Mouse (Mus musculus) ovary, postnatal 36 days (tissue): ENCODE measurements around the gene Cchcr1.

Experiments used
- DNase-seq: peaks from one replicate; pipeline ENCODE4 v3.0.0; 2022; ENCODE audit warnings: low spot score, mixed read lengths

Gene Cchcr1

DNA sequence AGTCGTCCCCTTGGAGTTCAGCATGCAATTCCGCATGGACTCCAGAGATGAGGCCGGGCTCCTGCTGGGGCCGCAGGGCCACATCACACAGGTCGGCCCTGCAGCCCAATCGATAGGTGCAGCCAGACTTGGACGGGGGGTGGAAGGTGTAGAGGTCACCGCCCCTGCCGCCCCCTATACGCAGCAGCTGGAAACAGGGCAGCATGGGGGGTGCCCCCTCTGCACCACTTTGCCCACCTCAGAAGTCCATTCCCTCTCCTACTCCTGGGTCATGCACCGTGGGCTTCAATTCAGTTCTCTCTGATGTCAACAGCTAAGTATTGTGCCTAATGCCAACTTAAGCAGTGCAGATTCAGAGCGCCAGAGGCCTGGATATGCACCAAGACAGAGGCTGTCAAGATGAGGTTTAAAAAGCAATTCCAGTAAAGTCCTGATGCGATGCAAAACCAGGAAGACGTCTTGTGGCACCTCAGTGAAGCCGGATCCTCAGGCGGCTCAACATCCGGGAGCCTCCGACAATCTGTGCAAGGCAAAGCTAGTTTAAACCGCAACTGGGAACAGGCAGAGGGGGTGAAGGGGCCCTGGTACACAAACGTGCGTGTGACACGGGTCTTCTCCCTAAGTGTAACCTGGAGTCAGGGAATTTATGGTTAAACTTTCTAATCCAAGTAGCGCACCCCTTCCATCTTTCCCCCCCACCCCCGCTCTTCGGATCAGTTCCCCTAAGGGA lies 824 bp upstream of the Cchcr1 start:
- no peak for DNase-seq

DNA sequence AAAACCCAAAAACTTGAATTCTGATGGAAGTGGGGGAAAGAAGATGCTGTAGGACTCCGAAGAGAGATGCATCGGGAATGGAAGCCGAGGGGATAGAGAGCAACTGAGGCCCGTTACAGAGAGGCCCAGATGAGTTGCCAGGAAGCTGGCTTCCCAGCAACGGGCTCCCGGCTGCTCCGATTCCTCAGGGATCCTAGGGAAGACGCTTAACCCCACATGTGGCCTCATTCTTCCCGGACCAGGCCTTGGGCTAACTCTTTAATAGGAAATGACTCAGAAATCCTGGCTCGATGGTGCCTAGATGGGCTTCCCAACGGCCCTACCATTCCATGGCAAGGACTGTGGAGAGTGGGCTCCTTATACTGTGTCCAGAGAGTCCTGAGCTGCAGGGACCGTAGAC lies 626 bp downstream of the Cchcr1 start:
- no peak for DNase-seq

DNA sequence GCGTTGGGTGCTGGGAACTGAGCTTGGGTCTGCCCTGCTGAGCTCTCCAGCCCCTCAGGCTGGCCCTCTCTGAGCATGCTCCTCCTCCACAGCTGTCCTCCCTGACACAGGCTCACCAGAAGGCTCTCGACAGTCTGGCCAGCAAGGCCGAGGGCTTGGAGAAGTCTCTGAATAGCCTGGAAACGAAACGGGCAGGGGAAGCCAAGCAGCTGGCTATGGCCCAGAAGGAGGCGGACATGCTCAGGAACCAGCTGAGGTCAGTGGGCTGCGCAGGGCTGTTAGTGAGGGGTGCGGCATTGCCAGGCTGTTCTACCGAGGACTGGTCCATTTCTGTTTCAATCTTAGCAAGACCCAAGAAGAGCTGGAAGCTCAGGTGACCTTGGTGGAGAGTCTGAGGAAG lies 7.5 kb downstream of the Cchcr1 start:
- DNase-seq = no peak

DNA sequence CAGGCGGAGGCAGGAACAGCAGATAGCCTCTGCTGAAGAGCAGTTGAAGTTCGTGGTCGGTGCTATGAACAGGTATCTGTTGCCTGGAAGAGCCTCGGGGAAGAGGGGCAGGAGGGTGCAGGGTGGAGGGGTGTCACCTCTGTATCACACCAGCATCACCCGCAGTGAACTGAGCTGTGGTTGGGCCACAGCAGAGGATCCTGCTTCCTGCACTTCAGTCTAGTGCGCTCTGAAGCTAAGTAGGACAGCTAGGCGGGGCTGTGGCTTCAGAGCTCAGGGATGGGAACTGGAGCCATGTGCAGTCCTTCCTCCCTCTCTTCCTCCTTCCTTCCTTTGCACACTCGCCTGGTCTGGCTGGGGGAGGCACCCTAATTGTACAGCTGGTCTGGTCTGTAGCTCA lies 9.7 kb downstream of the Cchcr1 start:
- no peak for DNase-seq

DNA sequence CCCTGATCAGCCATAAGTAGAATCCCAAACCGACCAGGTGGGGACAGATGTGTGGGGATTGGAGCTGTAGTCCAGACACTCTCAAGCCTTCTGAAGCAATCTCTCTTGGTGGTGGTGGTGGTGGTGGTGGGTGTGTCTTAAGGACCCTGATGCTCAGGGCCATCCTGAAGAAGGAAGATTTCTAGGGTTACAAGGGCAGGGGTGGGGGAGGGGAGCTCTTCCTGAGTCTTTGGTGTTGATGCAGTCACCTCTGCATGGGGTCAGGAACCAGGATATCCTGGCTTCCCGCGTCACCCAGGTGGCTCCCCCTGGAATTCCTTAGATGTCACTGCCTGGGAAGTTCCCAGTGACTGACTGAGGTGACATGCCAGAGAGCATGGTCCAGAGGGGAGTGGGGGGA lies 15.5 kb downstream of the Cchcr1 start:
- DNase-seq = no peak

DNA sequence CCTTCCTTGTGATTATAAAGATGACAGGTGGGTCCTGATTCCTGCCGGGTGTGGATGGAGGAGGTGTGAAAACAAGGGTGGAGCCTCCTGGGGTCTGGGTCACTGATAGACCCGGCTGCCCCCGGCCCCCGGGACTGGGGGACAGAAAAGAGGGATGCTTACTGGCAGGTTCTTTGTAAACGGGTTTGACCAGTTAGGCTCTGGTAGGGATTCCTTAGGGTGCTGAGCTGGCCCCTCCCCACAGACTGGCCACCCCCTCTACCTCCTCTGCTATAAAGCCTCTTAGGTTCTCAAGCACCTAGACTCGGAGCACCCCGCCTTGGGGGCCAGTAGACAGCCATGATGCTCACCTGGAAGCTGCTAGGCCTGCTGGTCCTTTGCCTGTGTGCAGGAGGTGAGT lies 16.0 kb downstream of the Cchcr1 start, which contains the start of gene Psors1c2:
Gene Psors1c2, plus strand, starts transcription at position 301 of the 400 bp plus-strand sequence.
- DNase-seq = no peak

DNA sequence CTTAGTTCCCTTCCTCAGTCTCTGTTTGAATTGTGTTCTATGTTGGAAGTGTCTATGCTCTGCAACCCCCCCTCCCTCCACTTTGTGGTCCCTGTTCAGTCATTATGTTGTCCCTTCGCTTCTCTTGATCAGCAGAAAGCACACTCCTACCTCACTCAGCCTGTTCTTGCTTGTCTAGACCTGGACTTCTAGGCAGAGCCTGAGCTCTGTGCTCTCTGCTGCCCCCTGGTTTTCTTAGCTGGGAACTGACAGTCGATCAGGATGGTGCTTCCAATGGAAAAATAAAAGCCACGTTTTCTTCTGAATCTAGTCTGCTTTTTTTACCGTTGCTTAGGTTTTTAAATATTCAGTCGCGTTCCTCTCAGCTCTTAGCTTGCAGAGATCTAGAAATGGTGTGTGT lies 17.4 kb downstream of the Cchcr1 start:
- DNase-seq = peak; percentile 70

DNA sequence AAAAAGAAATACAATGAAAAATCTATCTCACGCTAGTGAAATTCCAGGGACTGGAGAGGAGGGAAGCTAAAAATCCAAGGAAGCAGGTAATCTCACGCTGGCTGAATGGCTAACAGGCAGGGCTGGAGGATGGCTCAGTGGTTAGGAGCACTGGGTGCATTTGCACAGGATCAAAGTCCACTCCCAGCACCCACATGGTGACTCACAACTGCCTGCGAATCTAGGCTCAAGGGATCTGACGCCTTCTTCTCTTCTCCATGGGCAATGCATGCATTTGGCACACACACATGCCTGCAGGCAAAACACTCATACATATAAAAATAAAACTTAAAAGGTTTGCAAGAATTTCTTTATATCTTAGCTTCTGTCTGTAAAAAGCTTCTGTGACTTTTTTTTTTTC lies 20.5 kb downstream of the Cchcr1 start:
- DNase-seq = no peak

DNA sequence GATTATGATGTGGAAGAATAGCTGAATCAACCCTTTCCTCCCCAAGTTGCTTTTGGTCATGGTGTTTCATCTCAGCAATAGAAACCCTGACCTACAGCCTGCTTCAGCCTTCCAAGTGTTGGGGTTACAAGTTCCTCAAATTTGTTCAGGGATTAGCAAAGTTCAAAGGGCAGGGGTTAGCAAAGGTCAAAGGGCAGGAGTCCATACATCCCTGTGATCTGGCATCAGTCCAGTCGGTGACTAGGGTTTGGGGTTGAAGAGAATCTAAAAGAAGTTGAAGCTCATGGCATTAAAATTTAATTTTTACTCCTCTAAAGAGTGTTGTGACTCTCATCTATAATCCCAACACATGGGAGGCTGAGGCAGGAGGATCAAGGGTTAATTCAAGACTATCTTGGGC lies 21.6 kb downstream of the Cchcr1 start:
- no peak for DNase-seq

DNA sequence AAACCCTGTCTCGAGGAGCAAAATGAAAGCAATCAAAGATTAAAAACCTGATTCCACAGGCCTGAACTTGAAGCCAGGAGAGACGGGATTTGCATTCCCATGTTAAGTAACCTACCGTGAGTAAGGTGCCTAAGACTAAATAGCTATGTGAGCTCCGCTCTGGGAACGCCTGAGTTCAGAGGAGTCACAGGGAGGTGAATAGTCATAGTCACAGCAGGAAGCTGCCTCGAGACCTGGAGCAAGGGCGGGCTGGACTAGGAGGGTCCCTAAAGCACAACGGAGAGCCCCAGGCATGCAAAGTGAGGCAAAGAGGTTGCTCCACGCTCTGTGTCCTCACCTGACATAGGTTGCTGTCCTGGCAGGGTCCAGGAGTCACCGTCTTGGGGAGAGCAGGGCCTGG lies 22.6 kb downstream of the Cchcr1 start:
- no peak for DNase-seq

DNA sequence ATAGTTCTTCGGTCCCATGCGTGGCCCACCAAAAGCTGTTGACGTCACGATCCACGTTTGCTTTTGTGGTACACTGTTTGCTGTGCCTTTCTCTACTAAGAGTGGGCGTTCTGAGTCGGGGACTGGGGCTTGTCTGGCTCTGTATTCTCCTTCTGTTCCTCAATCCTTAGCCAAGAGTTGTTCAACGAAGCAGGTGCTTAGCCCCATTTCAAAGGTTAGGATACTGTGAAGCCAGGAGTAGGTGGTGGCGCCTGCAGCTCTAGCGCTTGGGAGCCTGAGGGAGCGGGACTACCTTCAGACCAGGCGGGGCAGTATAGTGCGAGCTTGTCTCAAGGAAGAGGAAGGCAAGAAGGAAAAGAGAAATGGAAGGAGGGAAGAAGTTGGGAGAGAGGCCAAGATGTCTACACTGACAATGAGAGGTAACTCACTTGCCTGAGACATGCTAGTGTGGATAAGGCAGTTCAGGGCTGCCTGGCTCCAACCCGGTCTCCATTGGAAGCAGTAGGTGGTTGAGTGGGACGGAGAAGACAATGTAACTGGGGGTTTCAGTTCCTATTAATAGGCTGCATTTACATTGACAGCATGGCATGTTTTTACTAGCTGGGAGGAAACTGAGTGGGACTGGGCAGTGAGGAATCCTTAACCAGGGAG lies 26.0 kb downstream of the Cchcr1 start:
- DNase-seq = no peak

DNA sequence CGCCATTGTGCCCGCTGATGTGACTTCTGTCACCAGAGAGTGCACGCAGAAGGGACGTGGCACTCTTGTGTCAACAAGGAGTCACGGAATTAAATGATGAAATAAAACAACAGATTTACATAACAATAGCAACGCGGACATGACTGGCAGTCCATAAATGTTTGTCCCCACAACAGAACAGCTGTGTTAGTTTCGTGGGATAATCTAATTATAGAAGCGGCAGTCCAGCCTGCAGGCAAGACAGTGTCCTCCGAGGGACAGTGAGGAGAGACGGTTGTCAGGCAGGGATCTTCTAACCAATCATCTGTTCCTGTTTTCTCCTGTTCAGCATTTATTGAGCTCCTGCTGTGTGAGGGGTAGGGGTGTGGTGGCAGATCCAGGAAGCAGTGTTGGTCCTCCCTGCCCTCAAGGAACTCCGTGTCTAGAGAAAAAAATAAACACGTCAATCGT lies 26.5 kb downstream of the Cchcr1 start:
- no peak for DNase-seq

DNA sequence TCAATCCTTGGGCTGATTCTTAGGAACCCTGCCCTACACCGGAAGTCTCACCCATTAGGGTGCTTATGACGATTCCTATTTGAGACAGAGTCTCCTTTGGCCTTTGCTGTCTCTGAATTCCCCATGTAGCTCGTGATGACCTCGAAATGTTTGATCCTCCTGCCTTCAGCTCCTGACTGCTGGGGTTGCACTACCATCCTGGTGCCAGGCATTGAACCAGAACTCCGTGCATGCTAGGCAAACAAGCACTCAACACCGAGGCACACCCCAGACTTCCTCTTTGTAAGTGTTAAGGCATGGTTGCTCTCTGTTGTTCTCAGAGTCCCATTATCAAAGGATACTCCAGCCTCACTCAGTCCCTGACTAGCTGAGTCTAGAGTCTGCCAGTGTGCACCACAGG lies 27.1 kb downstream of the Cchcr1 start:
- no peak for DNase-seq

DNA sequence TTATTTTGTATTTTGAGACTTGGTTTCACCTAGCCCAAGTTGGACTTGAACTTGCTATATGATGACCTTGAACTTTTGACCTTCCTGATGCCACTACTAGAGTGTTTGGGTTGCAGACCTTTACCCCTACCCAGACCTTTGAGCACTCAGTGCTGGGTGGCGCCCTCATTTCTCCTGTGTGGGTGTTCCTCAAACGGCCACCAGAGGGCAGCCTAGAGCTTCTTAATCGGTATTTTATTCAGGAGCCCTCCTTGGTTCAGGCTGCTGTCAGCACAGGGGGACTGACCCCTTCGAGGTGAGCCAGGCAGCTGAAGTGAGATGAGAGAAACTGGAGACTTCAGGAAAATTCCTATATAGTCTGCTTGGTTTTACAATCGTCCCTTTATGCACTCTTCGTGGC lies 27.8 kb downstream of the Cchcr1 start:
- peak; percentile 54 for DNase-seq

DNA sequence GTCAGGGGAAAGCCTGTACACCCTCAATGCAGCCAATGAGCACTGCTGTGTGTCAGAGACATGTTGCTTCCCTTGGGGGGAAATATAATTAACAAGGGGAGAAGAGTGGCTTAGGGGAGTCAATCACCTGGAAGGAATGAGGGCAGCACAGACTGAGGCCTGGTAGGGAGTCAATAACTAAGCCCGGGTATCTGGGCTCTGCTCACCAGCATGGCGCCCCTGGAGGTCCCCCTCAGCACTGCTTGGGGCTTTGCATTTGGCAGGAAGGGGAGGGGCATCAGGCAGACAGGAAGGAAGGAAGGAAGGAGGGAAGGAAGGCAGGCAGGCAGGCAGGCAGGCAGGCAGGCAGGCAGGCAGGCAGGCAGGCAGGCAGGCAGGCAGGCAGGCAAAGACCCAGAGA lies 30.6 kb downstream of the Cchcr1 start:
- no peak for DNase-seq

DNA sequence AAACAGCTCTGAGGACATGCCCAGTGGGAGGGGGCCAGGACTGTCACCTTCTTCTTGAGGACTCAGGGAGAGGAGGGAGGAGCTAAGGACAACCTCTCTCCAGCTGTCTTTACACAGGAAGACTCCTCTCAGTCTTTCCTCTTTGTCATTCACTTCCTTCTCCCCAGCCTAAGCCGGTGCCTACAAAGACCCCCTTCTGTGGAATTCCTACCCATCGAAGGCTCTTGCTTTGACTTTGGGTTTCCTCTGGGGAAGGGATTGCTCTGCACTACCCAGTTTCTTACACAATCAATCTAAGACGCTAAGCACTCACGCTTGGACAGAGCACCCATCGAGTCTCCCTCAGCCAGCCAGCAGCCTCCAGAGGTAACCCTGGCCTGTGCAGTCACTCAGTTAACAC lies 31.7 kb downstream of the Cchcr1 start:
- no peak for DNase-seq

DNA sequence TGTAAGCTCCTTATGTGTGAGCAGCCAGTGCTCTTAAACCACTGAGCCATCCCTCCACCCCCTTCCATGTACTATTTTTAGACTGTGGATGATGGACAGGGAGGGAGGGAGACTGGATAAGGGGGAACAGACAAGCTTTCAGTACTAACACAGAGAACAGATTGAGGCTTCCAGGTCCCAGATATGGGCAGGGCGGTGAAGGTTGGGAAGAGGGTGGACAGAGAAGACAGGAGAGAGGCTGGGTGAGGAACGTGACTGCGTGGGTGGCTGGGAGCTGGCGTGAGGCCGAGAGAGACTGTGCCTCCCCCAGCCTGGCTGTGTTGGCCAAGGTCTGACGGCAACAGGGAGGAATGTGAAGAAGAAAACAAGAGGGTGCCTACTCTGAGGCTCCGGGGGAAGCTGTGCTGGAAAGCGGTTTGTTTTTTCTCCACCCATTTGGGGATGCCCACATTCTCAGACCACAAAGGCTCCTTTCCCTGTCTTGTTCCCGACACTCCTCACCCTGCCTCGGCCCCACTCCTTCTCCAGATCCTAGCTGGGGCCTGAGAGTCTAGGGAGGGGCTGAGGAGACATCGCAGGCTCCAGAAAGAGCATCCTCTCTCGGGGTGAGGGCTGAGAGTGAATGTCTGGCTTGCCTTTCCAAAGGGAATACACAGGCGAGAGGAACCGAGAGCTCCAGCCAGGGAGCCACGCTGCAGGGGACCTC lies 32.7 kb downstream of the Cchcr1 start:
- peak; percentile 90 for DNase-seq

DNA sequence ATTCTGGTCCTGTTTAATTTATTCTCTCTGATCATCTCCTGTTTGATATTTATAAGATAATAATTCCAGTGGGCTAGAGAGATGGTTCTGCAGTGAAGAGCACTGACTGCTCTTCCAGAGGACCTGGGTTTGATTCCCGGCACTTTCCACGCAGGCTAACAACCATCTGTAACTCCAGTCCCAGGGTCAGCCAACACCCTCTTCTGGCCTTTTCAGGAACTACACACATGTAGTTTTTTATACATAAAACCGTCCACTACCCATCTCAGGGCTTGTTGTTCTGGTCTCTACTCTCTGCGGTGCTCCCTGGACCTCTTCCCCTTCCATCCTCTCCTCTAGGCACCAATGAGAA lies 33.2 kb downstream of the Cchcr1 start:
- DNase-seq = no peak

DNA sequence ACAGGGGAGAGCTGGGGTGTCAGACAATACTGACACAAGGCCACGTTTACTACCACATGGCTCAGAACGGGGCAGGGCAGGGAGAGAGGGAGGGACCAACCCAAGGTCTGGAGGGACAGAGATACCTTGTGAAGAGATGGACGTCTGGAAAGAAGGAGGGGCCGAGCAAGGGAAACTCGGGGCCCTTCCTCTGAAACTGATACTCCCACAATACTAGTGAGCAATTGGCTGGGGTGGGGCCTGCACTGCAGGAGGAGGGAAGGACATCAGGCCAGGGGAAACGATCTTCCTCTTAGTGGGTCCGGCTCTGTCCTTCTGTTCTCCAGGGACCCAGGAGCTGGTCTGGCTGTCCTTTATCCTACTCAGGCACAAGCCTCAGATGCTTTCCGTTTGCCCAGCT lies 34.0 kb downstream of the Cchcr1 start:
- peak; percentile 32 for DNase-seq

DNA sequence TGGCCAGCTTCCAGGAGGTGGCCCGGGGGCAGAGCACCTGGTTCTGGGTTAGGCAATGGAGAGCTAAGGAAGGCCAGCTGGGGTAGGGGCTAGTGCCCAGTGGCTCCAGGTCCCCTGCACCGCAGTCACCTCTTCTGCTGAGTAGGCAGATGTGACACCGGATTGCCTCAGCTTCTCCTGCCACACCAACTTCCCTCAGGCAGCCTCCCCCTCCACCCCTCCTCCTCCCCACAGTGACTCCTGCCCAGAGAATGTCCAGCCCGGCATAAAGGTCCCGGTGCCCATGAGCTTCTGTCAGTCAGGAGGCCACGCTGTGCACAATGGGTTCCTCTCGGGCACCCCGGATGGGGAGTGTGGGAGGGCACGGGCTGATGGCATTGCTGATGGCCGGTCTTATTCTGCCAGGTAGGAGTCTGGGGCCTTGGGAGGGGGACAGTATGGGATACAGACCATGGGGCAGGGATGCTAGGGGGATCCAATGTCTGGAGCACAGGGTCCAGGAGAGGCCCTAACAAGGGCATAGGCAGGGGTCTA lies 35.0 kb downstream of the Cchcr1 start, which contains the start of gene Cdsn:
Gene Cdsn, plus strand, starts transcription at position 248 of the 534 bp plus-strand sequence.
- DNase-seq = no peak

DNA sequence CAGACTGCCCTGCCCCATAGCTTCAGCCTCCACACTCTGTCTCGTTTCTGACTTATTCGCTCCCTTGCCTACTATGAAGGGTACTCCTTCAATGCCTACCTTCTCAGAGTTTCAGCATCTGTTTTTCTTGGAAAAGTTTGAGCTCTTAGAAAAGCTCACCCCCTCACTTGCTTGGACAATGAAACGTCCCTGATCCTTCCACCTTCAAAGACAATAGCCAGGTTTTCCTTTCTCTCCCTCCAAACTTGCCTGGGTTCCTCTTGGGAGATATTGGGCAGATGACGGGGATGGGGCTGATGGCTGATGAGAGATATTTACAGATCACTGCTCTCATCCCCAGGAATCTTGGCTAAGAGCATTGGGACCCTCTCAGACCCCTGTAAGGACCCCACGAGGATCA lies 37.4 kb downstream of the Cchcr1 start:
- DNase-seq = no peak

DNA sequence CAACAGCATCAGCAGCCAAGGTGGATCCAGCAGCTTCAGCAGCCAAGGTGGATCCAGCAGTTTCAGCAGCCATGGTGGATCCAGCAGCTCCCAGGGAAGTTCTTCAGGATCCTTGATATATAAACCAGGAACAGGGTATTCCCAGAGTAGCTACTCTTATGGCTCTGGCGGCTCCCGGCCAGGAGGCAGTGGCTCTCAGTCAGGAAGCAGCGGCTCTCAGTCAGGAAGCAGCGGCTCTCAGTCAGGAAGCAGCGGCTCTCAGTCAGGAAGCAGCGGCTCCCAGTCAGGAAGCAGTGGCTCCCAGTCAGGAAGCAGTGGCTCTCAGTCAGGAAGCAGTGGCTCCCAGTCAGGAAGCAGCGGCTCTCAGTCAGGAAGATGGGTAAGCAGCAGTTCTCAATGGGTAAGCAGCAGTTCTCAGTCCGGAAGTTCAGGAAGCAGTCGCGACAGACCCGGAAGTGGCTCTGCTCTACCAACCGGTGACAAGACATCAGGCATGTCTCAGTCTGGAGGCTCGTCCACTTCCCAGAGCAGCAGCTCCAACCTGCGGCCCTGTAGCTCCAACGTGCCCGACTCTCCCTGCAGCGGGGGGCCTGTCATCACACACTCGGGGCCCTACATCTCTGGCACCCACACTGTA lies 38.0 kb downstream of the Cchcr1 start:
- DNase-seq = no peak
